36 mouse cellular contexts compared by ENCODE assay signal in genomic region chr5:137928439-137928838, GRCm38 (mm10). TPM values are rescaled to one million over a fixed set of nuclear protein-coding genes. Genes with fewer than 3 reads are reported as not detected.
"Had no signal": no experiment of that assay in that cellular context is flagged by ENCODE, and none has a peak within 500 bp of the region (broad histone marks: within the 10 kb centered on the region; RNA-seq: fewer than 3 reads in every experiment).

No protein-coding gene starts in this region.

- ATAC-seq: hindbrain, embryonic 16.5 days; inflammation-experienced regulatory T-cells, adult 6 months had no signal

- H3K27ac ChIP-seq: heart, adult 2 months; hindbrain, embryonic 10.5 days; hindbrain, embryonic 12.5 days; hindbrain, embryonic 14.5 days; kidney, embryonic 15.5 days; kidney, postnatal 0 days; layer of hippocampus, adult 2 months; left cerebral cortex, adult 2 months; limb, embryonic 10.5 days; limb, embryonic 12.5 days; liver, embryonic 13.5 days; liver, embryonic 15.5 days had no signal

- H3K4me1 ChIP-seq: heart, embryonic 12.5 days; hindbrain, embryonic 10.5 days; hindbrain, embryonic 12.5 days; kidney, embryonic 15.5 days; limb, embryonic 10.5 days; limb, embryonic 12.5 days; liver, embryonic 13.5 days; liver, embryonic 15.5 days had no signal

- H3K36me3 ChIP-seq: heart, embryonic 12.5 days; hindbrain, embryonic 10.5 days; hindbrain, embryonic 12.5 days; kidney, embryonic 15.5 days; limb, embryonic 10.5 days; limb, embryonic 12.5 days; liver, embryonic 13.5 days; liver, embryonic 15.5 days had no signal

- DNase-seq: gastrocnemius, postnatal 14 days; gastrocnemius, postnatal 36 days; heart, adult 11 months; heart, adult 2 months; heart, postnatal 10 days; heart, postnatal 4 days; kidney, adult 11 months; kidney, adult 2 months; kidney, adult 9 months; kidney, postnatal 14 days; kidney, postnatal 4 days; liver; liver, embryonic 13.5 days had no signal

- H3K4me2 ChIP-seq: heart, embryonic 12.5 days; hindbrain, embryonic 12.5 days; hindbrain, embryonic 14.5 days; kidney, embryonic 15.5 days; limb, embryonic 12.5 days; liver, embryonic 11.5 days; liver, embryonic 13.5 days; liver, embryonic 15.5 days had no signal

- H3K4me3 ChIP-seq: heart, adult 2 months; heart, embryonic 12.5 days; hindbrain, embryonic 10.5 days; hindbrain, embryonic 12.5 days; kidney, embryonic 15.5 days; layer of hippocampus, adult 2 months; left cerebral cortex, adult 2 months; limb, embryonic 10.5 days; limb, embryonic 12.5 days; liver, embryonic 13.5 days; liver, embryonic 15.5 days had no signal

- H3K9ac ChIP-seq: heart, embryonic 12.5 days; hindbrain, embryonic 12.5 days; hindbrain, embryonic 14.5 days; kidney, embryonic 15.5 days; limb, embryonic 12.5 days; liver, embryonic 13.5 days; liver, embryonic 15.5 days had no signal

- H3K27me3 ChIP-seq: heart, embryonic 12.5 days; hindbrain, embryonic 12.5 days; kidney, embryonic 15.5 days; limb, embryonic 12.5 days; liver, embryonic 13.5 days; liver, embryonic 15.5 days had no signal

- H3K9me3 ChIP-seq: heart, embryonic 12.5 days; hindbrain, embryonic 10.5 days; hindbrain, embryonic 12.5 days; kidney, embryonic 15.5 days; limb, embryonic 10.5 days; limb, embryonic 12.5 days; liver, embryonic 13.5 days; liver, embryonic 15.5 days had no signal

RNA-seq across cellular contexts. Expression of gene Cyp3a13, which starts 7.0 kb away (rescaled TPM):
- total RNA-seq: gastrocnemius, postnatal 14 days; layer of hippocampus, postnatal 10 days had no signal
- polyA plus RNA-seq: heart, embryonic 14.5 days; hindbrain, embryonic 10.5 days; hindbrain, embryonic 12.5 days; hindbrain, embryonic 14.5 days; hindbrain, embryonic 16.5 days; inflammation-experienced regulatory T-cells, adult 6 months; limb, embryonic 10.5 days; limb, embryonic 12.5 days had no signal

RNA-seq across cellular contexts. Expression of gene Gjc3, which starts 34.5 kb away (rescaled TPM):
- polyA plus RNA-seq: inflammation-experienced regulatory T-cells, adult 6 months; kidney, embryonic 15.5 days; liver, embryonic 11.5 days; liver, embryonic 15.5 days had no signal

RNA-seq across cellular contexts. Expression of gene Azgp1, which starts 52.9 kb away (rescaled TPM):
- total RNA-seq: gastrocnemius, postnatal 14 days; heart, adult 2 months; heart, postnatal 10 days; heart, postnatal 25 days; heart, postnatal 4 days; layer of hippocampus, adult 2 months; layer of hippocampus, postnatal 10 days; layer of hippocampus, postnatal 25 days; left cerebral cortex, adult 2 months; left cerebral cortex, postnatal 14 days; left cerebral cortex, postnatal 36 days had no signal
- polyA plus RNA-seq: heart, adult 2 months; heart, embryonic 12.5 days; heart, embryonic 14.5 days; heart, embryonic 16.5 days; hindbrain, embryonic 10.5 days; hindbrain, embryonic 12.5 days; hindbrain, embryonic 14.5 days; hindbrain, embryonic 16.5 days; inflammation-experienced regulatory T-cells, adult 6 months; kidney, embryonic 15.5 days; limb, embryonic 10.5 days; limb, embryonic 12.5 days; liver, embryonic 11.5 days had no signal

RNA-seq across cellular contexts. Expression of gene Pilrb2, which starts 56.8 kb away (rescaled TPM):
- total RNA-seq: gastrocnemius, adult 18-20 months; gastrocnemius, adult 8-10 months; layer of hippocampus, adult 2 months; layer of hippocampus, postnatal 10 days; layer of hippocampus, postnatal 25 days; left cerebral cortex, adult 2 months; left cerebral cortex, postnatal 14 days; left cerebral cortex, postnatal 36 days had no signal
- polyA plus RNA-seq: hindbrain, embryonic 12.5 days; hindbrain, embryonic 14.5 days; hindbrain, embryonic 16.5 days; inflammation-experienced regulatory T-cells, adult 6 months; limb, embryonic 10.5 days; limb, embryonic 12.5 days had no signal
